Mouse (Mus musculus): ENCODE data around the gene Slc24a4. TPM values are rescaled to one million over a fixed set of nuclear protein-coding genes. Genes with fewer than 3 reads are reported as not detected.
A peak's percentile ranks its signal among the peaks of the same experiment; 100 is the strongest.

Gene Slc24a4
- polyA plus RNA-seq, 1 experiment from 2014 or later = 0.38 TPM

GRCm38 (mm10) chr12:102309099-102309799 lies 180.7 kb downstream of the Slc24a4 start:
- 61% methylated on average over 11 of the region's 11 CpGs for WGBS (ENCODE audit: insufficient replicate concordance)
- no peak overlapping the region for H3K9ac ChIP-seq (ENCODE audit: low read depth, low read length)
- H3K36me3 ChIP-seq (ENCODE audit: control insufficient read depth, insufficient read depth) = peaks cover 7% of the 10 kb centered on the region
- ATAC-seq (ENCODE audit: low read depth) = no peak
- peak overlapping the region; percentile 59; the same call in 1 of the 2 replicates for H3K27ac ChIP-seq (ENCODE audit: low read length)
- H3K4me3 ChIP-seq (ENCODE audit: low read depth, low read length) = no peak overlapping the region
- H3K27me3 ChIP-seq (ENCODE audit: control insufficient read depth, insufficient read depth, low read depth, low read length) = no peaks in the 10 kb centered on the region
- H3K4me2 ChIP-seq (ENCODE audit: low read depth, low read length) = no peak overlapping the region
- peaks cover 27% of the 10 kb centered on the region for H3K4me1 ChIP-seq (ENCODE audit: control insufficient read depth, low read depth, low read length)
- H3K9me3 ChIP-seq (replicated peaks; ENCODE audit: control insufficient read depth, low read length) = no peaks in the 10 kb centered on the region

GRCm38 (mm10) chr12:102309800-102310195 lies 181.3 kb downstream of the Slc24a4 start:
- H3K4me2 ChIP-seq (ENCODE audit: low read depth, low read length) = no peak overlapping the region
- H3K4me1 ChIP-seq (ENCODE audit: control insufficient read depth, low read depth, low read length) = peaks cover 21% of the 10 kb centered on the region
- H3K9ac ChIP-seq (ENCODE audit: low read depth, low read length) = no peak overlapping the region
- no peaks in the 10 kb centered on the region for H3K9me3 ChIP-seq (replicated peaks; ENCODE audit: control insufficient read depth, low read length)
- no peak for ATAC-seq (ENCODE audit: low read depth)
- no peaks in the 10 kb centered on the region for H3K27me3 ChIP-seq (ENCODE audit: control insufficient read depth, insufficient read depth, low read depth, low read length)
- H3K27ac ChIP-seq (ENCODE audit: low read length) = no peak overlapping the region
- WGBS (ENCODE audit: insufficient replicate concordance) = 70% methylated on average over 8 of the region's 8 CpGs
- peaks cover 10% of the 10 kb centered on the region for H3K36me3 ChIP-seq (ENCODE audit: control insufficient read depth, insufficient read depth)
- no peak overlapping the region for H3K4me3 ChIP-seq (ENCODE audit: low read depth, low read length)

GRCm38 (mm10) chr12:102310261-102310660 lies 181.7 kb downstream of the Slc24a4 start:
- no peaks in the 10 kb centered on the region for H3K27me3 ChIP-seq (ENCODE audit: control insufficient read depth, insufficient read depth, low read depth, low read length)
- no peak overlapping the region for H3K9ac ChIP-seq (ENCODE audit: low read depth, low read length)
- no peak overlapping the region for H3K4me2 ChIP-seq (ENCODE audit: low read depth, low read length)
- peaks cover 20% of the 10 kb centered on the region for H3K4me1 ChIP-seq (ENCODE audit: control insufficient read depth, low read depth, low read length)
- WGBS (ENCODE audit: insufficient replicate concordance) = 69% methylated on average over 3 of the region's 3 CpGs
- H3K36me3 ChIP-seq (ENCODE audit: control insufficient read depth, insufficient read depth) = peaks cover 13% of the 10 kb centered on the region
- H3K4me3 ChIP-seq (ENCODE audit: low read depth, low read length) = no peak overlapping the region
- no peaks in the 10 kb centered on the region for H3K9me3 ChIP-seq (replicated peaks; ENCODE audit: control insufficient read depth, low read length)
- H3K27ac ChIP-seq (ENCODE audit: low read length) = no peak overlapping the region
- ATAC-seq (ENCODE audit: low read depth) = no peak

GRCm38 (mm10) chr12:102311454-102311853 lies 182.9 kb downstream of the Slc24a4 start:
- no peak overlapping the region for H3K9ac ChIP-seq (ENCODE audit: low read depth, low read length)
- H3K4me2 ChIP-seq (ENCODE audit: low read depth, low read length) = no peak overlapping the region
- peaks cover 18% of the 10 kb centered on the region for H3K4me1 ChIP-seq (ENCODE audit: control insufficient read depth, low read depth, low read length)
- H3K27ac ChIP-seq (ENCODE audit: low read length) = no peak overlapping the region
- ATAC-seq (ENCODE audit: low read depth) = no peak
- WGBS (ENCODE audit: insufficient replicate concordance) = 68% methylated on average over 5 of the region's 5 CpGs
- no peaks in the 10 kb centered on the region for H3K9me3 ChIP-seq (replicated peaks; ENCODE audit: control insufficient read depth, low read length)
- peaks cover 16% of the 10 kb centered on the region for H3K36me3 ChIP-seq (ENCODE audit: control insufficient read depth, insufficient read depth)
- no peak overlapping the region for H3K4me3 ChIP-seq (ENCODE audit: low read depth, low read length)
- no peaks in the 10 kb centered on the region for H3K27me3 ChIP-seq (ENCODE audit: control insufficient read depth, insufficient read depth, low read depth, low read length)

Other genes starting within 250 kb of the Slc24a4 start
- gene Trip11, start 215.5 kb upstream of the Slc24a4 start, polyA plus RNA-seq (2015; fragmentation: Nextera tagmentation; extraction: Ambion mirVana) = 7.2 and 7.9 TPM in 2 replicates
- gene Atxn3, start 170.5 kb upstream of the Slc24a4 start, polyA plus RNA-seq (2015; fragmentation: Nextera tagmentation; extraction: Ambion mirVana) = 8.6 and 9.5 TPM in 2 replicates
- 13.6 and 14.8 TPM in 2 replicates for gene Cpsf2, start 152.7 kb upstream of the Slc24a4 start, polyA plus RNA-seq (2015; fragmentation: Nextera tagmentation; extraction: Ambion mirVana)
- 7.2 and 9.2 TPM in 2 replicates for gene Rin3, start 154.3 kb downstream of the Slc24a4 start, polyA plus RNA-seq (2015; fragmentation: Nextera tagmentation; extraction: Ambion mirVana)